13 mouse cellular contexts compared by ENCODE assay signal in the genomic region with DNA sequence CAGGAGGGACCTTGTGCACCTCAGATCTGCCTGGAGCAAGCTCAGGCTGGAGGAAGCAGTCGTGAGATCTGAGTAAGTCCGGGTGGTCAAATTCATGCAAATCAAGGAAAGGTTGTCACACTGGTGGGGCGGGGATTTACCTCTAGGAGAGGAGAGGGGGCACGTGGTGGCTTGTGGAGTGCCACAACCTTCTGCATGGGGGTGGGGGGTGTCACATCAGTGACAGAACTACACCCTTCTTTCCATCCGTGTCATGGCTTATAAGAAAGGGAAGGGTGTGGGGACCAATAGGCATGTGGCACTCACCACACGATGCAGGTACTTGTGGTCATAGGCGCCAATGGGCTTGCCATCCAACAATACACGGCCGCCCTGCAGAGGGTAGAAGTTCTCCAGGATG. TPM values are rescaled to one million over a fixed set of nuclear protein-coding genes. Genes with fewer than 3 reads are reported as not detected.
DNase-seq lines count a peak whose midpoint lies in the region; ATAC-seq and TF ChIP-seq lines count a peak whose summit lies in the region.
"Had no signal": no experiment of that assay in that cellular context is flagged by ENCODE, and none has a peak within 500 bp of the region (broad histone marks: within the 10 kb centered on the region; RNA-seq: fewer than 3 reads in every experiment).

No protein-coding gene starts in this region.

- no peaks in the 10 kb centered on the region for H3K79me2 ChIP-seq in macrophage (ENCODE audit: inconsistent target)

- H3K27ac ChIP-seq in liver, embryonic 11.5 days (ENCODE audit: low read depth, low read length): peak overlapping the region; percentile 55
- H3K27ac ChIP-seq in bone marrow macrophage, adult 2 months (ENCODE audit: insufficient read depth, low read depth, low read length): peak overlapping the region; percentile 40; the same call in 1 of the 2 replicates
- peak overlapping the region; percentile 58 for H3K27ac ChIP-seq in macrophage
- H3K27ac ChIP-seq: liver, embryonic 14.5 days; midbrain, embryonic 13.5 days had no signal

- no peak for TF ChIP-seq POLR2A in bone marrow macrophage, adult 2 months (IDR thresholded peaks at IDR 0.05; ENCODE audit: borderline replicate concordance, low read depth, low read length)

- H3K4me2 ChIP-seq in liver, embryonic 11.5 days: no peak overlapping the region; the same call in 1 of the 2 replicates
- H3K4me2 ChIP-seq: midbrain, embryonic 13.5 days had no signal

- H3K36me3 ChIP-seq in liver, embryonic 11.5 days (ENCODE audit: control insufficient read depth, insufficient read depth, low read length): no peaks in the 10 kb centered on the region
- H3K36me3 ChIP-seq in macrophage (ENCODE audit: inconsistent target): no peaks in the 10 kb centered on the region
- H3K36me3 ChIP-seq: midbrain, embryonic 13.5 days had no signal

- WGBS in liver, embryonic 11.5 days: 66% methylated on average over 9 of the region's 9 CpGs
- 42% methylated on average over 9 of the region's 9 CpGs for WGBS in macrophage (ENCODE audit: missing documents)

- H3K4me1 ChIP-seq in liver, embryonic 11.5 days (replicated peaks; ENCODE audit: control insufficient read depth, insufficient read depth, low read length): peaks cover 54% of the 10 kb centered on the region
- H3K4me1 ChIP-seq in bone marrow macrophage, adult 2 months (ENCODE audit: control insufficient read depth, insufficient read depth, low read length): peaks cover 25% of the 10 kb centered on the region

- no peaks in the 10 kb centered on the region for H3K27me3 ChIP-seq in liver, embryonic 11.5 days (replicated peaks; ENCODE audit: control insufficient read depth, insufficient read depth, low read length)
- H3K27me3 ChIP-seq: midbrain, embryonic 13.5 days had no signal

- no peaks in the 10 kb centered on the region for H3K9me3 ChIP-seq in liver, embryonic 11.5 days (ENCODE audit: control insufficient read depth, low read length)
- H3K9me3 ChIP-seq: midbrain, embryonic 13.5 days had no signal

- DNase-seq in liver, embryonic 11.5 days (ENCODE audit: low spot score): no peak
- no peak for DNase-seq in liver
- DNase-seq in thymus, postnatal 0 days (ENCODE audit: low spot score): peak; percentile 53
- no peak for DNase-seq in frontal cortex, postnatal 25 days (ENCODE audit: low spot score in 2 of 2)
- no peak for DNase-seq in kidney, adult 8-10 months
- DNase-seq: cerebellum, postnatal 36 days; gastrocnemius, postnatal 14 days; kidney, adult 9 months; spleen, adult 18-20 months had no signal

- no peak overlapping the region for H3K9ac ChIP-seq in liver, embryonic 11.5 days (ENCODE audit: low read depth, low read length)
- H3K9ac ChIP-seq: liver, embryonic 14.5 days; midbrain, embryonic 13.5 days had no signal

- TF ChIP-seq CTCF in bone marrow macrophage, adult 2 months (IDR thresholded peaks at IDR 0.05; ENCODE audit: low read depth, low read length): no peak

- no peak for ATAC-seq in liver, embryonic 11.5 days (replicated peaks; ENCODE audit: low FRiP score)
- ATAC-seq: midbrain, embryonic 13.5 days had no signal

- H3K4me3 ChIP-seq in liver, embryonic 11.5 days (ENCODE audit: low read depth, low read length): no peak overlapping the region
- H3K4me3 ChIP-seq in bone marrow macrophage, adult 2 months (ENCODE audit: insufficient read depth, low read length): no peak overlapping the region
- H3K4me3 ChIP-seq in macrophage (ENCODE audit: inconsistent target): no peak overlapping the region
- H3K4me3 ChIP-seq: midbrain, embryonic 13.5 days had no signal

RNA-seq across cellular contexts. Expression of gene Abcb9, which starts 19.9 kb away (rescaled TPM):
- polyA plus RNA-seq in liver, embryonic 11.5 days (2014; fragmentation: Nextera tagmentation; extraction: Ambion mirVana): 4.1 and 4.8 TPM in 2 replicates
- 1.5 and 1.9 TPM in 2 replicates for polyA plus RNA-seq in bone marrow macrophage, adult 2 months (2012; ENCODE audit: insufficient read depth, insufficient read length, missing spikeins)
- 1 to 10 TPM in 22 of 26 experiments, under 1 TPM in 3, not detected in 1; 0.37 to 5.0 (median 2.4) TPM for total RNA-seq in macrophage (2018; cell fraction: chromatin; rRNA removed)
- total RNA-seq in macrophage (2018; cell fraction: cytosol; rRNA removed): 1 to 10 TPM; 1.2 to 3.1 (median 1.9) TPM
- 1 to 10 TPM in 25 of 26 experiments, under 1 TPM in 1; 0.87 to 4.5 (median 2.6) TPM for total RNA-seq in macrophage (2018; cell fraction: nucleus; rRNA removed)
- polyA plus RNA-seq in macrophage (2018): 1.6 to 2.1 TPM (median 1.6 TPM) in 3 replicates
- 38.3 and 39.3 TPM in 2 replicates for polyA plus RNA-seq in thymus, postnatal 0 days (2015; fragmentation: Nextera tagmentation; extraction: Ambion mirVana)

RNA-seq across cellular contexts. Expression of gene Ogfod2, which starts 36.4 kb away (rescaled TPM):
- polyA plus RNA-seq in liver, embryonic 11.5 days (2014; fragmentation: Nextera tagmentation; extraction: Ambion mirVana): 23.3 and 29.0 TPM in 2 replicates
- polyA plus RNA-seq in bone marrow macrophage, adult 2 months (2012; ENCODE audit: insufficient read depth, insufficient read length, missing spikeins): 11.5 and 17.8 TPM in 2 replicates
- total RNA-seq in macrophage (2018; cell fraction: chromatin; rRNA removed): 10 to 100 TPM in 19 of 26 experiments, 1 to 10 TPM in 7; 5.4 to 44.7 (median 17.3) TPM
- total RNA-seq in macrophage (2018; cell fraction: cytosol; rRNA removed): 10 to 100 TPM in 20 of 26 experiments, 1 to 10 TPM in 6; 5.9 to 17.9 (median 13.8) TPM
- total RNA-seq in macrophage (2018; cell fraction: nucleus; rRNA removed): 10 to 100 TPM in 20 of 26 experiments, 1 to 10 TPM in 6; 4.4 to 32.4 (median 16.5) TPM
- 4.3 to 17.5 TPM (median 13.1 TPM) in 3 replicates for polyA plus RNA-seq in macrophage (2018)
- 35.6 and 41.8 TPM in 2 replicates for polyA plus RNA-seq in thymus, postnatal 0 days (2015; fragmentation: Nextera tagmentation; extraction: Ambion mirVana)

RNA-seq across cellular contexts. Expression of gene Arl6ip4, which starts 40.2 kb away (rescaled TPM):
- polyA plus RNA-seq in liver, embryonic 11.5 days (2014; fragmentation: Nextera tagmentation; extraction: Ambion mirVana): 122 and 138 TPM in 2 replicates
- polyA plus RNA-seq in bone marrow macrophage, adult 2 months (2012; ENCODE audit: insufficient read depth, insufficient read length, missing spikeins): 51.0 and 68.2 TPM in 2 replicates
- total RNA-seq in macrophage (2018; cell fraction: chromatin; rRNA removed): 10 to 100 TPM in 24 of 26 experiments, 1 to 10 TPM in 2; 5.8 to 48.3 (median 27.5) TPM
- 10 to 100 TPM; 30.9 to 65.6 (median 45.4) TPM for total RNA-seq in macrophage (2018; cell fraction: cytosol; rRNA removed)
- 10 to 100 TPM; 10.0 to 52.3 (median 24.8) TPM for total RNA-seq in macrophage (2018; cell fraction: nucleus; rRNA removed)
- polyA plus RNA-seq in macrophage (2018): 37.6 to 60.2 TPM (median 56.1 TPM) in 3 replicates
- 132 and 146 TPM in 2 replicates for polyA plus RNA-seq in thymus, postnatal 0 days (2015; fragmentation: Nextera tagmentation; extraction: Ambion mirVana)

RNA-seq across cellular contexts. Expression of gene Vps37b, which starts 43.6 kb away (rescaled TPM):
- polyA plus RNA-seq in liver, embryonic 11.5 days (2014; fragmentation: Nextera tagmentation; extraction: Ambion mirVana): 31.3 TPM in 2 replicates
- polyA plus RNA-seq in bone marrow macrophage, adult 2 months (2012; ENCODE audit: insufficient read depth, insufficient read length, missing spikeins): 16.8 and 18.2 TPM in 2 replicates
- 10 to 100 TPM in 18 of 26 experiments, 1 to 10 TPM in 8; 2.8 to 36.2 (median 19.1) TPM for total RNA-seq in macrophage (2018; cell fraction: chromatin; rRNA removed)
- total RNA-seq in macrophage (2018; cell fraction: cytosol; rRNA removed): 10 to 100 TPM; 16.0 to 47.4 (median 23.1) TPM
- 10 to 100 TPM; 11.7 to 48.2 (median 24.6) TPM for total RNA-seq in macrophage (2018; cell fraction: nucleus; rRNA removed)
- polyA plus RNA-seq in macrophage (2018): 13.1 to 27.6 TPM (median 22.7 TPM) in 3 replicates
- 32.4 and 32.8 TPM in 2 replicates for polyA plus RNA-seq in thymus, postnatal 0 days (2015; fragmentation: Nextera tagmentation; extraction: Ambion mirVana)
